Mouse (Mus musculus): ENCODE measurements around the gene Zzef1. TPM values are rescaled to one million over a fixed set of nuclear protein-coding genes. Genes with fewer than 3 reads are reported as not detected.

Gene Zzef1
- total RNA-seq, 2 experiments from 2014 or later = 35.2 to 35.3 TPM

GRCm38 (mm10) chr11:72952697-72953096 is 156.7 kb downstream of the Zzef1 start:
- ATAC-seq (replicated peaks; ENCODE audit: low FRiP score, poor library complexity, severe bottlenecking) = no peak

DNA sequence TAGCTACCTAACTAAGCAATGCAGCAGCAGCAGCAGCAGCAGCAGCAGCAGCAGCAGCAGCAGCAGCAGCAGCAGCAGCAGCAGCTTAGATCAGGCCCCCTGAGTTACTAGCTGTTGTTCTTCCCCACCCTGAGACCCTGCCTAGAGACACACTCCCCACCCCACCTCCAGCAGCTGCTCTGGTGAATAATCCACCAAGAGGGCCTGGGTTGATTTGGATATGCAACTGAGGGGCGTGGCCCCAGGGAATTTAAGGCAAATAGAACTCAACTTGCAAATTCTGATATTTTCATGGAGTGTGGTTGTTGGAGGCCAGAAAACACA is 157.1 kb downstream of the Zzef1 start:
- no peak for ATAC-seq (replicated peaks; ENCODE audit: low FRiP score, poor library complexity, severe bottlenecking)

GRCm38 (mm10) chr11:72953440-72954151 is 157.6 kb downstream of the Zzef1 start:
- no peak for ATAC-seq (replicated peaks; ENCODE audit: low FRiP score, poor library complexity, severe bottlenecking)

GRCm38 (mm10) chr11:72954216-72954615 is 158.2 kb downstream of the Zzef1 start:
- no peak for ATAC-seq (replicated peaks; ENCODE audit: low FRiP score, poor library complexity, severe bottlenecking)

- ATAC-seq (replicated peaks; ENCODE audit: low FRiP score, poor library complexity, severe bottlenecking) = no peak
These were observed 159.4 kb downstream of the Zzef1 start for GRCm38 (mm10) chr11:72955339-72955974.

DNA sequence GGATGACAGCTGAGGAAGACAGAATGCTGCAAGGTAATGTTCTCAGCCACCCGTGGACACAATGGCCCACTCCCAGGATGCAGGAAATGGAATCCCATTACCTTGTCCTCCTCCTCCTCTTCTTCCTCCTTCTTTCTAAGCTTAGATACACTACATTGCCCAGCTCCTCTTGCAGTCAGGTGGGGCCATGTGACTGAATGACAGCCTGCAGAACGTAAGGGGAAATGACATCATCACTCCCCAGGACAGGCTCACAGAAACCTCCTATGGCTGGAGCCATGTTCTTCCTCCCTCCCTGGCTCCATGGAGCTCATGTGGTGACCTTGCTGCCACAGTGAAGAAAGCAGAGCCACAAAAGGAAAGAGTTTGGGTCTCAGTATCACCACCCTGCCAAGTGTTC is 161.3 kb downstream of the Zzef1 start:
- ATAC-seq (replicated peaks; ENCODE audit: low FRiP score, poor library complexity, severe bottlenecking) = no peak

DNA sequence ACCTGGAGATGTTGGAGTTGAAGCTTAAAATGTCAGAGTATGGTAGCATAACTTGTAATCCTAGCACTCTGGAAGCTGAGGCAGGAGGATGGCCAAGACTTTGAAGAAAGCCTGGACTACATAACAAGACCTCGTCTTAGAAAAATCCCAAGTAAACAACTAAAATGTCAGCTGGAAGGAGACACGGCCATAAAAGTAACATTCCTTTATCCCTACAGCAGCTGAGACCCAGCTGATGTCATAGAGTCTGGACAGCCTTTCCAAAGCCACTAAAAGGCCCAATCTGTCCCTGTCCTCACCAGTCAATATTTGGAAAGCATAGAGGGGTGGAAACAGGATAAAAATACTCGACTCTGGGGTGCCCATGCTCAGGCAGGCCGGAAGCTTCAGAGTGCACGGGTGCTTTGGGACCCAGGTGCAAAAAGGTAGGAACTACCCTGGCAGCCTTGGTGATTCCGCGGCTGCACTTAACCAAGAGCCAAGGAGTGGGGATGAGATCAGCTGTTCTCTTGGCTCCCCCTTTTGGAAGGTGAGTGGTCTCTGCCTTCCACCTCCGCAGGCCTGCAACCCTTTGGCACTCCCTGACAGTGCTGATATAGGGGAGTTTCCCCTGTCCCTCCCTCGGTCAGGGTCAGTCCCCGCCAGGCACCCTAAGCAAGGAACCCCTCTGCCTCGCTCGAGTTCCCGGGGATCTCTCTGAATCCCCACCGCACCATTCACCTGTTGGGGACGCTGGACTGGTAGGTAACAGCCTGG is 164.1 kb downstream of the Zzef1 start:
- no peak for ATAC-seq (replicated peaks; ENCODE audit: low FRiP score, poor library complexity, severe bottlenecking)

- no peak for ATAC-seq (replicated peaks; ENCODE audit: low FRiP score, poor library complexity, severe bottlenecking)
These were observed 164.7 kb downstream of the Zzef1 start for GRCm38 (mm10) chr11:72960723-72961071.

DNA sequence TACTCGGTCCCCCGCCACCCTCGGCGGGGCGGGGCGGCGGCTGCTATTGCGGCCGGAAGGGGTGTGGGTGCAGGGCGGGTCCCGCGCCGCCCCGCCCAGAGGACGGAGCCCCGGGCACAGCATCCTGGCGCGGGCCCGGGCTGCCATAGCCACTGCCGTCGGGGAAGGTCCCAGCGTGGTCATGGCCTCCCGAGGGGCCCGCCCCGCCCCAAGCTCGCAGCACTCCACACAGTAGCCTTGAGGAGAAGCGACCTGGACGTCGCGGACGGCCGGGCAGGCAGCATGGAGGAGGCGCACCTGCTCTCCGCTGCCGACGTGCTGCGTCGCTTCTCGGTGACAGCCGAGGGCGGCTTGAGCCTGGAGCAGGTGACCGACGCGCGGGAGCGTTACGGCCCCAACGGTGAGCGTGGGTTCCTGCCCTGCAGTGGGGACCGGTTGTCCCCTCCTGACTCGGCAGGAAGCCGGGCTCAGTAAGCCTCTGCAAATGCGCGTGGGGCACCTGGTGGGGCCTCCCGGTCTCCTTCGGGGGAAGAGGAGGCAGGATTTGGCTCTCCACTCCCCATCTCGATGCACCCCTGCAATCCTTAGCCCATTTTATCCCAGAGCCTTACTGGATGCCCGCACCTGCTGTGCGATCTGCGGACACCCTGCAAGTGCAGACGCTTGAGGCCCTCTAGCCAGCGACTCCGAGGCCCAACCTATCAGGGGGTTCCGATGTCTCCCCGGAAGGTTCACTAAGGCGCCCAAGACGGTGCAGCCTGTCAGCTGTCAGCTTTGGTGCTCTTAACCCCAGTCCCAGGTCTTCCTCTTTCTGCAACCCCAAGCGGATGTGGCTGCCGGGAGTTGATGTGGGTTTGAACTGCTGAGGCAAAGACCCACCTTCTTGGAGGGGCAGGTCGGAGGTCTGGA is 165.3 kb downstream of the Zzef1 start, which contains the start of gene Atp2a3:
Atp2a3 (plus strand) TSS at position 98 of the 909 bp plus-strand sequence.
- ATAC-seq (replicated peaks; ENCODE audit: low FRiP score, poor library complexity, severe bottlenecking) = no peak

GRCm38 (mm10) chr11:72962378-72962777 is 166.4 kb downstream of the Zzef1 start:
- ATAC-seq (replicated peaks; ENCODE audit: low FRiP score, poor library complexity, severe bottlenecking) = no peak

- no peak for ATAC-seq (replicated peaks; ENCODE audit: low FRiP score, poor library complexity, severe bottlenecking)
These were observed 167.2 kb downstream of the Zzef1 start for GRCm38 (mm10) chr11:72963058-72963788.

- ATAC-seq (replicated peaks; ENCODE audit: low FRiP score, poor library complexity, severe bottlenecking) = no peak
These were observed 167.8 kb downstream of the Zzef1 start for GRCm38 (mm10) chr11:72963789-72964294.

DNA sequence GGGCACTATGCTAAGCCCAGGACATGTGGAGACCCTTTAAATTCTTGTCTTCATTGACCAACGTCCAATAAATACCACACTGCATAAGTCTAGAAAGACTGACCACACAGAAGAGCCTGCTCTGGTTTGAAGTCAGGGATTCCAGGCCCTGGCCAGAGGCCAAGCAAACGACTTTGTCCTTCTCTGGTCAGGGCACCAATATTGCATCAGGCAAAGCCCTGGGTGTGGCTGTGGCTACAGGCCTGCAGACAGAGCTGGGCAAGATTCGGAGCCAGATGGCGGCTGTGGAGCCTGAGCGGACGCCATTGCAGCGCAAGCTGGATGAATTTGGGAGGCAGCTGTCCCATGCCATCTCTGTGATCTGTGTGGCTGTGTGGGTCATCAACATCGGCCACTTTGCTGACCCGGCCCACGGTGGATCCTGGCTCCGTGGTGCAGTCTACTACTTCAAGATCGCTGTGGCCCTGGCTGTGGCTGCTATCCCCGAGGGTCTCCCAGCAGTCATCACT is 179.0 kb downstream of the Zzef1 start:
- ATAC-seq (replicated peaks; ENCODE audit: low FRiP score, poor library complexity, severe bottlenecking) = no peak

Other genes with a start within 250 kb of the Zzef1 start
- gene Spns3, start 245.7 kb upstream of the Zzef1 start, total RNA-seq (2015; ENCODE audit: low replicate concordance) = 1.4 and 6.7 TPM in 2 replicates
- 0.39 and 0.76 TPM in 2 replicates for gene Spns3, start 245.7 kb upstream of the Zzef1 start, total RNA-seq (2017; ENCODE audit: low replicate concordance)
- gene Ube2g1, start 188.9 kb upstream of the Zzef1 start, total RNA-seq (2015; ENCODE audit: low replicate concordance) = 19.8 and 21.0 TPM in 2 replicates
- 11.3 and 16.6 TPM in 2 replicates for gene Ube2g1, start 188.9 kb upstream of the Zzef1 start, total RNA-seq (2017; ENCODE audit: low replicate concordance)
- 56.2 and 75.3 TPM in 2 replicates for gene Ankfy1, start 106.2 kb upstream of the Zzef1 start, total RNA-seq (2015; ENCODE audit: low replicate concordance)
- 56.1 and 64.0 TPM in 2 replicates for gene Ankfy1, start 106.2 kb upstream of the Zzef1 start, total RNA-seq (2017; ENCODE audit: low replicate concordance)
- gene Cyb5d2, start 84 bp upstream of the Zzef1 start, total RNA-seq (2015; ENCODE audit: low replicate concordance) = 2.5 and 14.8 TPM in 2 replicates
- gene Cyb5d2, start 84 bp upstream of the Zzef1 start, total RNA-seq (2017; ENCODE audit: low replicate concordance) = 10.7 and 22.6 TPM in 2 replicates
- gene Atp2a3, start 164.9 kb downstream of the Zzef1 start, total RNA-seq (2015; ENCODE audit: low replicate concordance) = 19.8 and 20.5 TPM in 2 replicates
- gene Atp2a3, start 164.9 kb downstream of the Zzef1 start, total RNA-seq (2017; ENCODE audit: low replicate concordance) = 11.1 and 15.1 TPM in 2 replicates
- gene P2rx1, start 202.9 kb downstream of the Zzef1 start, total RNA-seq (2015; ENCODE audit: low replicate concordance) = 1.1 and 3.4 TPM in 2 replicates
- gene P2rx1, start 202.9 kb downstream of the Zzef1 start, total RNA-seq (2017; ENCODE audit: low replicate concordance) = 0.45 and 0.51 TPM in 2 replicates
- not detected in 2 replicates for gene Camkk1, start 222.8 kb downstream of the Zzef1 start, total RNA-seq (2015; ENCODE audit: low replicate concordance)
- gene Camkk1, start 222.8 kb downstream of the Zzef1 start, total RNA-seq (2017; ENCODE audit: low replicate concordance) = 0.26 and 0.76 TPM in 2 replicates